Mouse (Mus musculus) limb, embryonic 11.5 days (tissue): ENCODE results near the gene Peli2. TPM values are rescaled to one million over a fixed set of nuclear protein-coding genes. Genes with fewer than 3 reads are reported as not detected.
A peak's percentile ranks its signal among the peaks of the same experiment; 100 is the strongest.

Experiments
- ATAC-seq: fragments of 200-750 bp; cut with Nextera tagmentation; 2 replicates; pipeline ENCODE4 v1.8.0; 2017; ENCODE audit warnings: low read depth; ENCODE audit not compliant: insufficient number of reproducible peaks, low FRiP score, low TSS enrichment
- DNase-seq: peaks from one replicate; pipeline ENCODE4 v3.0.0-alpha.2; 2015; ENCODE audit warnings: low spot score
- H3K27ac ChIP-seq: fragments of 300-500 bp; sonication (generic); replicated peaks from 2 replicates; pipeline ENCODE4 v1.5.1; 2014; ENCODE audit warnings: low read depth, mild to moderate bottlenecking, low read length
- H3K27me3 ChIP-seq: fragments of 300-500 bp; sonication (generic); 2 replicates; pipeline ENCODE4 v1.6.1; 2014; ENCODE audit warnings: mild to moderate bottlenecking, low read length, mixed read lengths; ENCODE audit not compliant: control insufficient read depth, insufficient read depth
- H3K36me3 ChIP-seq: fragments of 300-500 bp; sonication (generic); 2 replicates; pipeline ENCODE4 v1.6.1; 2014; ENCODE audit warnings: mild to moderate bottlenecking, low read length, moderate library complexity, mixed read lengths; ENCODE audit not compliant: control insufficient read depth, insufficient read depth
- H3K4me1 ChIP-seq: fragments of 300-500 bp; sonication (generic); 2 replicates; pipeline ENCODE4 v1.6.1; 2014; ENCODE audit warnings: low read length, mixed read lengths; ENCODE audit not compliant: control insufficient read depth, insufficient read depth
- H3K4me2 ChIP-seq: fragments of 300-500 bp; sonication (generic); 2 replicates; pipeline ENCODE4 v1.6.1; 2014; ENCODE audit warnings: low read depth, mild to moderate bottlenecking, moderate library complexity; ENCODE audit not compliant: severe bottlenecking
- H3K4me3 ChIP-seq: fragments of 300-500 bp; sonication (generic); 2 replicates; pipeline ENCODE4 v1.5.1; 2014; ENCODE audit warnings: low read depth, low read length
- H3K9ac ChIP-seq: fragments of 300-500 bp; sonication (generic); 2 replicates; pipeline ENCODE4 v1.6.1; 2014; ENCODE audit warnings: mild to moderate bottlenecking, low read length
- H3K9me3 ChIP-seq: fragments of 300-500 bp; sonication (generic); 2 replicates; pipeline ENCODE4 v1.6.1; 2016; ENCODE audit warnings: low read length; ENCODE audit not compliant: control insufficient read depth
- WGBS: fragments of 180-500 bp; shearing (Covaris S2); extraction: QIAGEN DNeasy Blood & Tissue Kit; methylation state at CpG from one replicate; pipeline ENCODE4 v1.1.7; 2014; 5-methylcytosine and 5-hydroxymethylcytosine counted together
- polyA plus RNA-seq: library from polyadenylated mRNA; unstranded; fragments of >200 nt; fragmentation: Nextera tagmentation; extraction: Ambion mirVana; gene quantifications from 2 replicates; pipeline ENCODE4 v1.2.1, GENCODE M21; 2014

The Peli2 gene
- polyA plus RNA-seq, 1 experiment from 2014 or later: 8.9 TPM

DNA sequence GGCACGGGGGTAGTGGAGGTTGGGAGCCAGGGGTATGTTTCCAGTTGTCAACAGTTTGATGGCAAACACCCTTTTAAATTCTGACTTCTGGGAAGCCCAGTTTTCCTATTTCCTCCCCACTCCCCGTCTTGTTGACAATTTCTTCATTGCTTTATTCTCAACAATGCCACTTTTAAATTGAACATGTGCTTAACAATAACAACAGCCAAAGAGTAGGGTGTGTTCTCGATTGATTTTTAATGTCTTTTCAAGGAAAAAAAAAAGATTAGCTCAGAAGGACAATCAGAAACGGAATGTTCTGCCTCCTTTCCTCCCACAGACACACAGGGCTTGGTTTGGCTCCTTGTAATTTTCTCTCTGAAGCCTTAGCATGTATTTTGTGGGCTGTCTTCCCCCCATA lies 30.2 kb upstream of the Peli2 start:
- Histone ChIP-seq H3K27me3 (no peaks in the 10 kb centered on the region), H3K27ac (no peak overlapping the region), H3K36me3 (no peaks in the 10 kb centered on the region), H3K9ac (no peak overlapping the region), H3K4me2 (no peak overlapping the region), H3K4me1 (no peaks in the 10 kb centered on the region; the same call in 1 of the 2 replicates), H3K4me3 (no peak overlapping the region), H3K9me3 (no peaks in the 10 kb centered on the region)
- no peak for ATAC-seq
- 70% methylated on average over 4 of the region's 4 CpGs for WGBS
- DNase-seq: no peak

DNA sequence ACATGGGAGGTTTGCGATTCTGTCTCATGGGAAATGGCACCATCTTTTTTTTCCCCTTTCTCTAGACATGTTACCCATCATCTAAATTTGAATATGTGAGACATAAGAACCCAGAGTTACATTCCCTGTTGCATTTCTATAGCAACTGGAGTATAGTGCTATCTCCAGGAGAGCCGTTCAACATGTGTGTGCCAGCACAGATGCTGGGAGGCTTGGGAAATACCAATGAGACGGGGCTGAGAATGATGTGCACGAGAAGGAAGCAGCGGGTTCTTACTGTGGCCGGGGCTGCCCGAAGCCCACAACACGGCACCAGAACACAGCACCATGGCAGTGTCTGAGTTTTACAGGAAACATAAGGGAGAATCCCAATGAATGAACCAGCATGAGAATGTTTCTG lies 29.5 kb upstream of the Peli2 start:
- ATAC-seq (no peak), DNase-seq (no peak)
- no peak overlapping the region for H3K4me2 ChIP-seq
- no peak overlapping the region for H3K9ac ChIP-seq
- WGBS: 83% methylated on average over 8 of the region's 8 CpGs
- H3K4me3 ChIP-seq: no peak overlapping the region
- H3K4me1 ChIP-seq: no peaks in the 10 kb centered on the region; the same call in 1 of the 2 replicates
- H3K9me3 ChIP-seq: no peaks in the 10 kb centered on the region
- H3K36me3 ChIP-seq: no peaks in the 10 kb centered on the region
- no peaks in the 10 kb centered on the region for H3K27me3 ChIP-seq
- no peak overlapping the region for H3K27ac ChIP-seq

DNA sequence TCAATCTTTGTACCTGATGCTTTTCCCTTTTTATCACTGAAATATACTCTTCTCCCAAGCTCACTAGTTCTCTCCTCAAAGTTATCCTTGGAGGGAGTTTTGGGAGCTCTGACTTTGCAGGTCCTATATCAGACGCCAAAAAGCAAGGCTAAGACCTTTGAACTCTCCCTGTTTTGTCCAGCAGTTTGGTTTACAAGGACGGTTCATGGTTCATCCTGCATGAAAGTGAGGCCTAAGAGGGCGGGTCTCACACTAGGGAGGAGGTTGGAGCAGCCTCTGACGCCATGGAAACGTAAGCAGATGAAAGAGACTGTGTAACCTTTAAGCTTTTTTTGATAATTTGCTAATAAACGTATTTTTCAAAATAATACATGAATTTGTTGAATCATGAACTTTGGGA lies 22.4 kb upstream of the Peli2 start:
- no peak for DNase-seq
- H3K4me3 ChIP-seq: no peak overlapping the region
- WGBS: 61% methylated on average over 6 of the region's 6 CpGs

DNA sequence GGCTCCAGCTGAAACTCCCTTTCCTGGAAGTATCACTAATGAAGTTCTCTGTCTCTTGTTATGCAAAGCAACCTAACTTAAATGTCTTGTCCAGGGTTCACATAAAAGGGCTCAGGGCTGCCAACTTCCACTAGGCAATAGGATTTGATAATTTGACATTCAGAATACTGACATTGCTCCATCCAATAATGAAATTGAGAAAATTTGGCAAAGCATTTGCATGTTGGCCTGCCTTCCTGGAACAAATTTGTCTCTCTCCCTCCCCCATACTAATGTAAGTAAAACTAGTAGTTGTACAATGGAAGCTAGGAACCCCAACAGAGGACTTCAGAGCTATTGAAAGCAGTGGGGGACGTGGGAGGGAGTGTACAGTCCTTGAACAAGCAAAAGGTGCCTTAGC lies 21.3 kb upstream of the Peli2 start:
- Histone ChIP-seq H3K9me3 (no peaks in the 10 kb centered on the region), H3K4me3 (no peak overlapping the region), H3K9ac (no peak overlapping the region), H3K4me1 (no peaks in the 10 kb centered on the region), H3K36me3 (no peaks in the 10 kb centered on the region), H3K4me2 (no peak overlapping the region), H3K27me3 (no peaks in the 10 kb centered on the region), H3K27ac (no peak overlapping the region)
- DNase-seq (no peak), ATAC-seq (no peak)
- WGBS: 72% methylated on average over 1 of the region's 1 CpGs

More for the DNA sequence above, 22.4 kb upstream of the Peli2 start:
- H3K9me3 ChIP-seq: no peaks in the 10 kb centered on the region
- no peaks in the 10 kb centered on the region for H3K36me3 ChIP-seq
- H3K27ac ChIP-seq: no peak overlapping the region
- no peak overlapping the region for H3K4me2 ChIP-seq
- H3K9ac ChIP-seq: no peak overlapping the region
- no peaks in the 10 kb centered on the region for H3K4me1 ChIP-seq
- H3K27me3 ChIP-seq: no peaks in the 10 kb centered on the region
- ATAC-seq: no peak

DNA sequence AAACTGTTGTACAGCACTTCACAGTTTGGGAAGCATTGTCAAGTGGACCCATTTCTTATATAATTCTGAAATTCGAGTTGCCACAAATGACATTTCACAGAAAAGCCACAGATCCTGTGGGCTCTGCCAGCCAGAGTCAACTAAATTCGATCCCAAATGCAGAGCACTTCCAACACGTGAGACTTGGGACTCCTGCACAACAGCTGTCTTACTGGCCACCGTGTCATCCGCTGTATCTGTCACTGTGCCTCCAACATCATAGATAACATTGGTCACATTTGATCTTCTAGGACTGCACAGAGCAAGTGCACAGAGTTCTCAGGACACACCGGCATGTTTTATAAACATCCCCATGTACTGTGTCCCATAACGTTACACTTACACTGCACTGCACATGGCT lies 14.2 kb upstream of the Peli2 start:
- no peak for DNase-seq
- WGBS: 91% methylated on average over 7 of the region's 7 CpGs
- Histone ChIP-seq H3K27me3 (no peaks in the 10 kb centered on the region), H3K36me3 (no peaks in the 10 kb centered on the region), H3K4me3 (no peak overlapping the region), H3K4me2 (no peak overlapping the region), H3K27ac (no peak overlapping the region), H3K4me1 (no peaks in the 10 kb centered on the region), H3K9ac (no peak overlapping the region), H3K9me3 (no peaks in the 10 kb centered on the region)
- ATAC-seq: no peak

DNA sequence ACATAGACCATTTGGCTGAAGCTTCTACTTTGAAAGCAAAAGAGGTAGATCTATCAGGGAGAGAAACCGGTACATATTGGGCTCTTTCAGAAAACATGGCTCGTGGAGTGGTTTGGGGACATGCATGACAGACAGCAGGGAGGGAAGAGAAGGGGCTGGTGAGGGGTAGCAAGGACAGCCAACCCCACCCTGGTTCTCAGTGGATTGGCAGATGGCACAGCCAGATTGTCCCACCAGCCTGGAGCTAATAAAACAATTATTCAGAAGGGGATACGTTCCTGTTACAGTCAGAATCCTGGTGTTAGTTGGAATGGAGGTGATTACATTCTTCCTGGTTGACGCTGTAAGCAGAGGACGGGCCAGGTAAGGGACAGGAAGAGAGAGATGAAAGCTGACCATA lies 2.6 kb upstream of the Peli2 start:
- no peak for ATAC-seq

DNA sequence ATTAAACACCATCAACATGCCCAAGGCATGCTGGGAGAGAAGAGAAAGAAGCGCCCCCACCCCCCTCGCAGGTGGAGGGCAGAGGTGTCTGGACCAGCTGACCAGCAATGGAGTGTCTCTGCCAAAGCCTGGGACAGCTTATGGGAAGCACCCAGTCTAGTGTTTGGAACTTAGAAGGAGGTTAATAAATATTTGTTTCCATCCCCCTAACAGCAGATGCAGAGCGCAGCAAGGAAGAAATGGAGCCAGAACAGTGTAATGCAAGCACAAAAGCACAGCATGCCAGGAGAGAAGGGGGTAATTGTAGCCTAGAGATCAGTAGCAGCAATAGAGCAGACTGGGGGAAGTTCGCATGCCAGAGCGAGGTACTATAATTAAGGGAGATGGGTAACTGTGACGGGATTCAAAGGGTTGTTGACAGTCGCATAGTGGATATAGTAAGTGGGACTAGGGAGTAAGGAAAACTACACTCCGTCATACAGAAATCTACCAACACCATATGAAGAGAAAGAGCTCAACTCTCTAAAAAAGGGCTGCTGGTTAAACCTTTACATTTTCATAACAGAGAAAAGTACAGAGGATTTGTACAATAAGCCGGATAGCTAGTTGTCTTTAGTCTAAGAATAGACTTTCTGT lies 1.5 kb upstream of the Peli2 start:
- ATAC-seq: no peak
- Histone ChIP-seq H3K9ac (no peak overlapping the region), H3K4me1 (peaks cover 10% of the 10 kb centered on the region), H3K4me3 (no peak overlapping the region), H3K27me3 (no peaks in the 10 kb centered on the region), H3K36me3 (no peaks in the 10 kb centered on the region), H3K4me2 (peak overlapping the region; percentile 20), H3K9me3 (no peaks in the 10 kb centered on the region), H3K27ac (no peak overlapping the region)
- DNase-seq: peak; percentile 29
- WGBS: 11% methylated on average over 9 of the region's 9 CpGs

More for the DNA sequence above, 2.6 kb upstream of the Peli2 start:
- Histone ChIP-seq H3K4me1 (peaks cover 10% of the 10 kb centered on the region), H3K9ac (no peak overlapping the region), H3K4me3 (no peak overlapping the region), H3K27me3 (no peaks in the 10 kb centered on the region), H3K36me3 (no peaks in the 10 kb centered on the region), H3K27ac (no peak overlapping the region), H3K9me3 (no peaks in the 10 kb centered on the region), H3K4me2 (no peak overlapping the region)
- 64% methylated on average over 5 of the region's 5 CpGs for WGBS
- no peak for DNase-seq

DNA sequence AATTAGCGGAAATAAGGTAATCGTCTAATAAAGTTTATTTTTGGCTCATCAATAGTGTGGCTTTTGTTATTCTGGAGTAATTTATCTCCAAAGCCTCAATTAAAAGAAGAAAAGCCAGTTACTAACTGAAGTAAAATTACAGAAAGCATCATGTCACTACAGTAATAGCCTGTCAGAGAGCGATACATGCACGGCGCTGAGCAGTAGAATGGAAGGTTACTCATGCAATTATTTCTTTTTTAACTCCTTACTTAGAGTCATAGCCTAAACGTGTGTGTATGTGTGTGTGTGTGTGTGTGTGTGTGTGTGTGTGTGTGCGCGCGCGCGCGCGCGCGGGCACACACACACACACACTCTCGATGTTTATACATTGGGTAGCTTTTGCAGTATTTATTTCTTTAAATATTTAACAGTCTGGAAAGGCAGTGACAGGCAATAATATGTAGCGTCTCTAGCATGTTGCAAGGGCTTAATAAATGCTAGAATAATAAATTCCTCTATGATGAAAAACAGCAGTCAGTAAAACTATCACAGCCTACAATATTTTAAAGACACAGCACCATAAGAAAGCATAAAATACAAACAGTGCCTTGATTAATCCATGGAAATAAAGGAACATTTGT lies 864 bp upstream of the Peli2 start:
- H3K4me1 ChIP-seq: peaks cover 12% of the 10 kb centered on the region
- no peak for ATAC-seq
- WGBS: 8% methylated on average over 17 of the region's 17 CpGs
- no peaks in the 10 kb centered on the region for H3K27me3 ChIP-seq
- H3K9me3 ChIP-seq: no peaks in the 10 kb centered on the region
- DNase-seq: peak; percentile 21
- no peaks in the 10 kb centered on the region for H3K36me3 ChIP-seq
- no peak overlapping the region; the same call in 1 of the 2 replicates for H3K4me3 ChIP-seq
- H3K27ac ChIP-seq: no peak overlapping the region
- no peak overlapping the region for H3K9ac ChIP-seq
- H3K4me2 ChIP-seq: peak overlapping the region; percentile 36

DNA sequence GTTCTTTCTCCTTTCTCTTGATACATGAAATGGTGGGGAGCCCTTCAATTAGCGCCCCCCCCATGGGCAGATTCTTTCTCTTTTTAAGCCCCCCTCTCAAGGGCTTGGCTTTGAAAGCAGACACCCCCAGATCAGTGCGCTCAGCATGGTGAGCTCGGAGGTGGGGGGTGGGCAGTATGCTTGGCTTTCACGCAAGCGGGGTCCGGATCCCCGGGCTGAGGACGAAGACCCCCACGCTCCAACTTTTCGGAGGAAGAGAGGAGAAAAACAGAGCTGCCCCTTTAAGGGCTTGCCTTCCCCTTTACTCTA lies 226 bp upstream of the Peli2 start:
- 1% methylated on average over 6 of the region's 10 CpGs for whole genome bisulfite sequencing
- peak; percentile 79; the same call in 1 of the 2 replicates for ATAC-seq

More for the DNA sequence above, 226 bp upstream of the Peli2 start:
- no peak overlapping the region; the same call in 1 of the 2 replicates for H3K27ac ChIP-seq
- peaks cover 16% of the 10 kb centered on the region for H3K4me1 ChIP-seq
- H3K27me3 ChIP-seq: no peaks in the 10 kb centered on the region
- no peaks in the 10 kb centered on the region for H3K9me3 ChIP-seq
- H3K4me2 ChIP-seq: peak overlapping the region; percentile 89
- no peaks in the 10 kb centered on the region for H3K36me3 ChIP-seq
- peak overlapping the region; percentile 63 for H3K4me3 ChIP-seq
- peak overlapping the region; percentile 70; the same call in 1 of the 2 replicates for H3K9ac ChIP-seq
- no peak for DNase-seq
